ENCODE assay signal across 29 mouse cellular contexts in the genomic region with DNA sequence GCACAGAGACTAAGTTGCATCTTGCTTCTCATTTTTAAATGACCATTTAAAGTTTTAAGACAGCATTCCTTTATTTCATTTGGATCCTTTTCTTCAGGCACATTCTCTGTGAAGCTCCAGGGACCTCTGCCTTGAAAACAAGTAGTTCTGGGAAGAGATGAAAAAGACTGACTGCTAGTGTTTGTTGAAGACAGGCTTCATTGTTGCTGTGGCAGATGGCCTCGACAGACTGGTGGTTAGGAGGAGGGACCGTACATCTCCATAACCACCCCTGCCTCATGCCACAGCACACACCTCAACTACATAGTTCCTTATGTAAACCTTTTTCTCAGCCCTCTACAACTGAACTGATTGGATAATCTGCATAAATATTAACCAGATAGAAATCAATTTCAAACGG. TPM values are rescaled to one million over a fixed set of nuclear protein-coding genes. Genes with fewer than 3 reads are reported as not detected.
A peak's percentile ranks its signal among the peaks of the same experiment; 100 is the strongest.
DNase-seq lines count a peak whose midpoint lies in the region; ATAC-seq lines count a peak whose summit lies in the region.
"Had no signal": no experiment of that assay in that cellular context is flagged by ENCODE, and none has a peak within 500 bp of the region (broad histone marks: within the 10 kb centered on the region; RNA-seq: fewer than 3 reads in every experiment).

No protein-coding gene starts in this region.

- no peak overlapping the region for H3K4me2 ChIP-seq in midbrain, embryonic 11.5 days
- H3K4me2 ChIP-seq in midbrain, embryonic 13.5 days (replicated peaks): no peak overlapping the region
- H3K4me2 ChIP-seq: embryonic facial prominence, embryonic 13.5 days; forebrain, embryonic 12.5 days; forebrain, embryonic 15.5 days; heart, embryonic 12.5 days; heart, embryonic 15.5 days; hindbrain, embryonic 13.5 days had no signal

- no peak overlapping the region for H3K4me3 ChIP-seq in midbrain, embryonic 11.5 days (ENCODE audit: low read depth, low read length)
- H3K4me3 ChIP-seq in midbrain, embryonic 13.5 days (replicated peaks): no peak overlapping the region
- H3K4me3 ChIP-seq: embryonic facial prominence, embryonic 10.5 days; embryonic facial prominence, embryonic 13.5 days; erythroblast, embryonic 14.5 days; forebrain, embryonic 12.5 days; forebrain, embryonic 15.5 days; heart, embryonic 12.5 days; heart, embryonic 15.5 days; hindbrain, embryonic 10.5 days; hindbrain, embryonic 13.5 days had no signal

- no peaks in the 10 kb centered on the region for H3K4me1 ChIP-seq in midbrain, embryonic 11.5 days (ENCODE audit: control insufficient read depth, insufficient read depth, low read length)
- H3K4me1 ChIP-seq in midbrain, embryonic 13.5 days (replicated peaks): 0 out of 2 replicates have a peak, but pooled peaks cover 4% of the 10 kb centered on the region
- H3K4me1 ChIP-seq: embryonic facial prominence, embryonic 10.5 days; embryonic facial prominence, embryonic 13.5 days; forebrain, embryonic 12.5 days; forebrain, embryonic 15.5 days; heart, embryonic 15.5 days; hindbrain, embryonic 10.5 days had no signal

- no peaks in the 10 kb centered on the region for H3K27me3 ChIP-seq in midbrain, embryonic 11.5 days (ENCODE audit: control insufficient read depth, insufficient read depth, low read length)
- no peaks in the 10 kb centered on the region for H3K27me3 ChIP-seq in midbrain, embryonic 13.5 days
- H3K27me3 ChIP-seq: embryonic facial prominence, embryonic 13.5 days; forebrain, embryonic 12.5 days; forebrain, embryonic 15.5 days; heart, embryonic 12.5 days; heart, embryonic 15.5 days; hindbrain, embryonic 13.5 days had no signal

- ATAC-seq in midbrain, embryonic 11.5 days (ENCODE audit: low FRiP score): no peak
- ATAC-seq in midbrain, embryonic 13.5 days: no peak
- ATAC-seq: CD4-positive, CD25-positive, alpha-beta regulatory T cell, adult 4 months; forebrain, embryonic 15.5 days; hindbrain, embryonic 16.5 days had no signal

- no peak overlapping the region for H3K9ac ChIP-seq in midbrain, embryonic 11.5 days (ENCODE audit: low read length)
- no peak overlapping the region for H3K9ac ChIP-seq in midbrain, embryonic 13.5 days (replicated peaks)
- H3K9ac ChIP-seq: embryonic facial prominence, embryonic 13.5 days; forebrain, embryonic 12.5 days; forebrain, embryonic 15.5 days; heart, embryonic 12.5 days; heart, embryonic 15.5 days; hindbrain, embryonic 13.5 days had no signal

- H3K36me3 ChIP-seq in midbrain, embryonic 11.5 days (ENCODE audit: control insufficient read depth, insufficient read depth, low read length): no peaks in the 10 kb centered on the region
- no peaks in the 10 kb centered on the region for H3K36me3 ChIP-seq in midbrain, embryonic 13.5 days
- H3K36me3 ChIP-seq: embryonic facial prominence, embryonic 10.5 days; embryonic facial prominence, embryonic 13.5 days; forebrain, embryonic 12.5 days; forebrain, embryonic 15.5 days; heart, embryonic 12.5 days; heart, embryonic 15.5 days; hindbrain, embryonic 10.5 days; hindbrain, embryonic 13.5 days had no signal

- no peaks in the 10 kb centered on the region for H3K9me3 ChIP-seq in midbrain, embryonic 11.5 days (ENCODE audit: control insufficient read depth, low read length)
- no peaks in the 10 kb centered on the region for H3K9me3 ChIP-seq in midbrain, embryonic 13.5 days
- H3K9me3 ChIP-seq: embryonic facial prominence, embryonic 10.5 days; embryonic facial prominence, embryonic 13.5 days; forebrain, embryonic 12.5 days; forebrain, embryonic 15.5 days; heart, embryonic 12.5 days; heart, embryonic 15.5 days; hindbrain, embryonic 10.5 days; hindbrain, embryonic 13.5 days had no signal

- 62% methylated on average over 3 of the region's 3 CpGs for WGBS in midbrain, embryonic 11.5 days
- 66% methylated on average over 3 of the region's 3 CpGs for WGBS in midbrain, embryonic 13.5 days

- H3K27ac ChIP-seq in midbrain, embryonic 11.5 days (ENCODE audit: low read depth, low read length): no peak overlapping the region
- no peak overlapping the region for H3K27ac ChIP-seq in midbrain, embryonic 13.5 days
- H3K27ac ChIP-seq: embryonic facial prominence, embryonic 10.5 days; embryonic facial prominence, embryonic 13.5 days; forebrain, embryonic 12.5 days; forebrain, embryonic 15.5 days; heart, embryonic 15.5 days; hindbrain, embryonic 10.5 days; hindbrain, embryonic 13.5 days had no signal

- DNase-seq in layer of hippocampus, adult 11-12 months (ENCODE audit: low spot score): peak; percentile 33
- DNase-seq in layer of hippocampus, postnatal 10 days (ENCODE audit: low spot score in 2 of 2): no peak
- peak; percentile 4 for DNase-seq in midbrain, embryonic 11.5 days (ENCODE audit: low spot score, missing footprints)
- peak; percentile 35 to 49 for DNase-seq in layer of hippocampus, adult 8-10 months (ENCODE audit: low spot score in 2 of 2)
- peak; percentile 26 for DNase-seq in telencephalon, adult 2 months (ENCODE audit: low read depth, low spot score)
- DNase-seq in adrenal gland, postnatal 25 days: no peak
- DNase-seq in right cerebral cortex, adult 2 months (ENCODE audit: low spot score in 2 of 2): no peak
- DNase-seq: adrenal gland, adult 2 months; adrenal gland, postnatal 14 days; cerebellum, adult 11 months; cerebellum, adult 2 months; embryo, embryonic 11 days; gastrocnemius, postnatal 25 days; heart, adult 18-20 months; heart, postnatal 10 days; heart, postnatal 36 days had no signal

RNA-seq across cellular contexts. Expression of gene Grb14, which starts 52.8 kb away (rescaled TPM):
- total RNA-seq in layer of hippocampus, postnatal 10 days (2021): 10 to 100 TPM; 46.7 to 52.5 TPM
- 5.7 and 6.8 TPM in 2 replicates for polyA plus RNA-seq in midbrain, embryonic 11.5 days (2014; fragmentation: Nextera tagmentation; extraction: Ambion mirVana)
- 14.6 and 14.7 TPM in 2 replicates for polyA plus RNA-seq in midbrain, embryonic 13.5 days (2015; fragmentation: Nextera tagmentation; extraction: Ambion mirVana)
- 10 to 100 TPM; 35.7 to 39.5 (median 38.1) TPM for total RNA-seq in layer of hippocampus, adult 8-10 months (2022)
- total RNA-seq in adrenal gland, postnatal 25 days (2021): 19.7 and 27.5 TPM in 2 replicates
- total RNA-seq: MEL had no signal
- polyA plus RNA-seq: CD4-positive, CD25-positive, alpha-beta regulatory T cell, adult 4 months had no signal

Comparison
In these comparisons a context has a peak if more than half of its experiments do, and no peak if none do; other contexts are left out.
1. DNase-seq: peak in layer of hippocampus, adult 11-12 months (single experiment), midbrain, embryonic 11.5 days (single experiment), layer of hippocampus, adult 8-10 months (2 of 2) and telencephalon, adult 2 months (single experiment); none in layer of hippocampus, postnatal 10 days (0 of 2), adrenal gland, postnatal 25 days (single experiment) and right cerebral cortex, adult 2 months (0 of 2).